Mouse (Mus musculus) olfactory bulb, adult 2 months (tissue): ENCODE results near the gene Sptbn1.

Experiments used
- CTCF ChIP-seq: fragments of 200-500 bp; IDR thresholded peaks from 2 replicates; pipeline ENCODE4 v1.5.1; 2012; ENCODE audit warnings: low read depth, mild to moderate bottlenecking, low read length, moderate library complexity; ENCODE audit not compliant: insufficient read depth
- POLR2A ChIP-seq: fragments of 200-500 bp; IDR thresholded peaks from 2 replicates; pipeline ENCODE4 v1.6.1; 2012; ENCODE audit warnings: mild to moderate bottlenecking, low read depth, low read length, moderate library complexity; ENCODE audit not compliant: insufficient read depth

DNA sequence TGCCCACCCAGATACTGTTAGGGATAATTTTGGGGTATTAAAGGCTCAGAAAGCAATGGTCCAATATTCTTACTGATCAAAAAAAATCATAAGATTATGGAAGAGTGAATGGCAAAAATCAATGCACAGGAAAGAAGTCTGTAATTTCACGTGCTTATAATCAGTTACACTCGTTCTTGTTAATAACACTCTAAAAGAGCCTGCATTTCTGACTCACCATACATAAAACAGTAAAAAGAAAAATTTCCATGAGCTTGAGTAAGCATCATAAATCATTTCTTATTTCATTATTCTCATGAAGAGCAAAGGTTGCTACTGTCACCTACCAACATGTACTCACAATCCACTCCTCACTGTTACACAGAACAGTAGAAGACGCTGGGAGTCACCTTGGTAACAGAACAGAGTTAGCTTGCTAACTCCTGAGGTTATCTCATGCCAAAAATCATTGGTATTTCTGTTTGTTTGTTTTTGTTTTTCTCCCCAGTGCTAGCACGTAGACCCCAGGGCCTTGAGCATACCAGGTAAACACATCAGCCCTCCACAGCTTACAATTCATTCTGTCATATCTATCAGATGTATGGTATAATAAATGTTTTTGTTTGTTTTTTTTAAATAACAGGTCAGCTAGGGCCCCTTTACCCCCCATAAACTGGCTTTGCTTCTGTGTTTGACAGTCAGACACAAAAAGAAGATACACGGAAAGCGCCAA lies 57.7 kb downstream of the Sptbn1 start:
- no peak for TF ChIP-seq CTCF
- no peak for TF ChIP-seq POLR2A
